Mouse (Mus musculus) heart, postnatal 0 days (tissue): ENCODE measurements around the gene Prkag2.

Experiments used
- CTCF ChIP-seq: IDR thresholded peaks from 2 replicates; pipeline ENCODE4 v1.5.1; 2016; ENCODE audit warnings: antibody characterized with exemption, control low read depth, low read depth
- EP300 ChIP-seq: IDR thresholded peaks from 2 replicates; pipeline ENCODE4 v1.6.1; 2016; ENCODE audit warnings: antibody characterized with exemption, low read depth

DNA sequence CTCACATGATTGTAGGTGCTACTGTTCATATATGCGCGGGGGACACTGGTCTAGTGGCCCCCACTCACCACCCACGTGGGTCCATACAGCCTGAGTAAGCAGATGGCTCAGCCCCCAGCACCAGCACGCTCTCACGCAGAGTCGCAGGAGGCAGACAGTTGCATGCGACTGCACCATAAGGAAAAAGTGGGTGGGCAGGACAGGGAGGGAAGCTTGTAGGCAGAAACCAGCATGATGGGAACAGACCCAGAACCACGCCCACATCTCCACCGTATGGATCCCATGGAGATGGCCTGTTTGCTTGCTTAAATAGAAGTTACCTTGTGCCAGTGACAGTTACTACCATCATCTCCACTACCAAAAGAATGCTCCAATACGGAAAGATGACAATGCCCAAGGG lies 15.3 kb downstream of the Prkag2 start:
- TF ChIP-seq CTCF, result no peak
- no peak for TF ChIP-seq EP300
